Mouse (Mus musculus): ENCODE measurements around the gene Cttn.

Gene Cttn

DNA sequence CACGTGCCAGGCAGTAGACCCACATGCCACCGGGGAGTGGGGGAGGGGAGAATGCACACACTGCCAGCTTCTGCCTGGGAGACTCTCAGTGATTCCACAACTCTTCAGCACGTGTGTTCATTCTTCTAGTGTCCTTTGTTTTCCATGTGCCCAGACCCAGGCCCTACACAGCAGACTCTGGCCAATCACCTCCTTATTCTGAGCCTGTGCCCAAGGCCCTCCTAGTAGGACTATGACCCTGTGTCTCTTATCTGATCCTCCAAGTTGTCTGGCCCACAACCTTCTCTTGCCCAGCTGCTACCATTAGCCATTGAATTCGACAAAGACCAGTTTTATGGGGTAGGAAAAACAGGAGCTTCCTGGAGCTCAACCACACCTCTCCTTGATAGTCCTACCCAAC, 68.3 kb downstream of the Cttn start:
- no peak for DNase-seq (ENCODE audit: low spot score in 2 of 2)

GRCm38 (mm10) chr7:144391727-144392126, 79.1 kb downstream of the Cttn start:
- no peak for DNase-seq (ENCODE audit: low spot score in 2 of 2)

DNA sequence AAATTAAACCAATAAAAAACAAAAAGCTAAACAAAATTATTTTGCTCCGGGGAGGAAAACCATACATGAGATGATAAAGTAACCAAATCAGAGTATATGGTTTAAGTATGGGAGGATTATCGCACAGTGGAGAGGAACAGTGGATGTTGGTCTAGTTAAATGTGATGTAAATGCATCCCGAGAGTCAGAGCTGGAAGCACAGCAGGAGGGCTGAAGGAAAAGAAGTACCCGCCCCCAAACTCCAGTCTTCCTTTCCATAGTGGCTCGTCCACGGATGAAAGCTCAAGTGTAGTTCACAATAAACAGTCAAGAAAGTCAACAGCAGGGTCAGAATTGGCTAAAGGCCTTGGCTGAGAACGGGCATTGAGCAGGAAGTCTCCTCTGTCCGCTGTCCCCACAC, 80.1 kb downstream of the Cttn start:
- no peak for DNase-seq (ENCODE audit: low spot score in 2 of 2)

- no peak for DNase-seq (ENCODE audit: low spot score in 2 of 2)
Measured at GRCm38 (mm10) chr7:144389704-144390103, 81.1 kb downstream of the Cttn start.

DNA sequence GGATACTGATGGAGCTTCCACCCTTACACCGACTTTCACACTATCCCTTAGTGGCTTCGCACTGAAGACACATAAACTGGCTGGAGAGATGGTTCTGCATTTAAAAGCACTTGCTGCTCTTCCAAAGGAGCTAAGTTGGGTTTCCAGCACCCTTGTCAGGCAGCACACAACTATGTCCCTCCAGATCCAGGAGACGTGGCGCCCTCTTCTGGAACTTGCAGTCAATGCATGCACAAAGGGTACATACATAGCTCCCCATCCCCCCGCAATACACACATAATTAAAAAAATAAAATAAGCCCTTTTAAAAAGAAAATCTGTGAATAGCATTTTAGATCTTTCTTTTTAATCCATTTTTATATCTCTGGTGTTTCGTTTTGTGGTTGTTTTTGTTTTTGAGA, 83.3 kb downstream of the Cttn start:
- DNase-seq (ENCODE audit: low spot score in 2 of 2), result no peak

Data from spleen, postnatal 10 days (tissue).